Mouse (Mus musculus) C2C12 (cell line): Measurements from ENCODE around the gene Gm11627.

ENCODE experiments used
- CEBPB ChIP-seq: IDR thresholded peaks from one replicate; pipeline ENCODE4 v1.6.1; 2011; ENCODE audit warnings: low read depth, mild to moderate bottlenecking, control low read depth, moderate library complexity
- CTCF ChIP-seq: IDR thresholded peaks from one replicate; pipeline ENCODE4 v1.5.1; 2011; ENCODE audit not compliant: control insufficient read depth, insufficient read depth, insufficient read length
- FOSL1 ChIP-seq: IDR thresholded peaks from one replicate; pipeline ENCODE4 v1.8.0; 2011; ENCODE audit warnings: mild to moderate bottlenecking, low read length; ENCODE audit not compliant: poor library complexity, insufficient read depth, severe bottlenecking
- MAX ChIP-seq: IDR thresholded peaks from one replicate; pipeline ENCODE4 v1.6.1; 2011; ENCODE audit warnings: mild to moderate bottlenecking, control low read depth
- MYOD1 ChIP-seq: IDR thresholded peaks from one replicate; pipeline ENCODE4 v1.6.1; 2011; ENCODE audit warnings: low read depth; ENCODE audit not compliant: control insufficient read depth, insufficient read length
- MYOG ChIP-seq: IDR thresholded peaks from one replicate; pipeline ENCODE4 v1.6.1; 2011; ENCODE audit not compliant: control insufficient read depth, insufficient read length; ENCODE audit errors: extremely low read depth
- USF1 ChIP-seq: IDR thresholded peaks from one replicate; pipeline ENCODE4 v1.6.1; 2011; ENCODE audit warnings: low read depth, mild to moderate bottlenecking, control low read depth, moderate library complexity

- TF ChIP-seq CTCF = no peak
- no peak for TF ChIP-seq CEBPB
- no peak for TF ChIP-seq USF1
- TF ChIP-seq MAX = no peak
- TF ChIP-seq MYOG = no peak
- TF ChIP-seq MYOD1 = no peak
- TF ChIP-seq FOSL1 = no peak
These were observed 3.5 kb upstream of the Gm11627 start for GRCm38 (mm10) chr11:102582736-102583135.
